Mouse (Mus musculus) liver, postnatal 0 days (tissue): ENCODE data around the gene Plxna1.

Experiments used
- CTCF ChIP-seq: sonication (generic); IDR thresholded peaks from 2 replicates; pipeline ENCODE4 v1.5.1; 2016; ENCODE audit warnings: antibody characterized with exemption, low read depth
- EP300 ChIP-seq: IDR thresholded peaks from 2 replicates; pipeline ENCODE4 v1.6.1; 2016; ENCODE audit warnings: antibody characterized with exemption, low read depth, mild to moderate bottlenecking

- TF ChIP-seq CTCF (no peak), EP300 (no peak)
Observed at GRCm38 (mm10) chr6:89271731-89272475, 90.5 kb downstream of the Plxna1 start.
